Mouse (Mus musculus) stomach, postnatal 0 days (tissue): Measurements from ENCODE around the gene Clec2e.
"Not testable (repeated sequence)": the region's sequence is repeated elsewhere in the genome, so short reads cannot be mapped to it uniquely, and the experiment has no call there.

ENCODE experiments used
- CTCF ChIP-seq: IDR thresholded peaks from 2 replicates; pipeline ENCODE4 v1.5.1; 2016; ENCODE audit warnings: antibody characterized with exemption, low read depth, mild to moderate bottlenecking, moderate library complexity
- EP300 ChIP-seq: optimal IDR thresholded peaks from 2 replicates; pipeline ENCODE3; 2016; ENCODE audit warnings: antibody characterized with exemption

DNA sequence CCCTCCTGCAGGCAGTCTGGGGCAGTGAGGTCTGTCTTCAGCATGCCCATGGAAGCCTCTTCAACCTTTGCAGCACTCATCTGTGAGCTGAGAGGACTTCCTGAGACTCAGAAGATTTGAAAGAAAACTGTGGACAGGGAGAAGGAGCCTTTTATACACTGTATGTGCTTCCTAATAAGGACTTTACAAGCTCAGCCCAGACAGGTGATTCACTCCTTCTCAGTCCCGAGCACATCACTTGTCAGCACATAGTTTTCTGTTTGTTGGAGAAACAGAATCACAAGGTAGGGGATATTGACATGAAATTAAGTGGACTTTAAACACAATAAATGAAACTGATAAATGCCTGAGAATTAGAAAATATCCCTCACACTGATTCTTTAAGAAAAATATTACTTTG, at the start of gene Clec2e:
- not testable (repeated sequence) for TF ChIP-seq CTCF, EP300
